Mouse (Mus musculus) G1E (cell line): ENCODE data around the gene Otud3.

Experiments used
- CTCF ChIP-seq: IDR thresholded peaks from 2 replicates; pipeline ENCODE4 v1.5.1; 2012; ENCODE audit warnings: low read depth, low read length, inconsistent platforms, mixed read lengths
- GATA1 ChIP-seq: IDR thresholded peaks from 2 replicates; pipeline ENCODE4 v1.6.1; 2012; ENCODE audit warnings: borderline replicate concordance, low read length, inconsistent platforms, mixed read lengths

DNA sequence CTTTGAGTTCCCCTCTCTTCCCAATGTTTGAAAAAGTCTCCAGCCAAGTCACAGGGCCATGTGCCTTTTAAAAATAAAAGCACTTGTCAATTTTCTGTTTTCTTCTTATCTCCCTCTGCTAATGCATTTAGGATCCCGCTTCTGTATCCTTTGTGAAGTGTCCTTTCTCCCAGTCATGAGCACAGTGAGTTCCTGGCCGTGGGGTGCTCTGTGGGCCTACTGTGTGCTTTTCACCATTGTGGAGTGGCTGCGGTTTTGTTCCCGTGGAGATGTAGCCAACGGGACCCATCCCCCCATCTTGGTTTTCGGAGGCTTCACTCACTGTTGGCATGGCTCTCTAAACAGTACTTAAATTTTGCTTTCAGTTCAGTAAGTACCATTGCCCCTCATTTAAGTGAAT lies 47.8 kb downstream of the Otud3 start:
- TF ChIP-seq CTCF (no peak), GATA1 (no peak)
